Mouse (Mus musculus) CH12.LX (cell line): ENCODE data around the gene S100a10. TPM values are rescaled to one million over a fixed set of nuclear protein-coding genes. Genes with fewer than 3 reads are reported as not detected.

Source experiments
- DNase-seq: peaks from one replicate; pipeline ENCODE4 v3.0.0-alpha.2; 2013; ENCODE audit errors: extremely low read depth
- H3K27ac ChIP-seq: 2 replicates; pipeline ENCODE4 v1.5.1; 2012; ENCODE audit warnings: low read depth, mild to moderate bottlenecking, control low read depth, moderate library complexity; ENCODE audit not compliant: insufficient read depth
- H3K27me3 ChIP-seq: replicated peaks from 2 replicates; pipeline ENCODE3; 2012; ENCODE audit warnings: inconsistent platforms
- H3K36me3 ChIP-seq, 2 experiments: replicated peaks in 1 of 2; 2 replicates each; pipeline versions ENCODE3 to v1.6.1; 2012; ENCODE audit warnings: inconsistent platforms in 1 of 2, low read length in 1 of 2, mild to moderate bottlenecking in 1 of 2, mixed read lengths in 1 of 2, moderate library complexity in 1 of 2; ENCODE audit not compliant: control insufficient read depth in 1 of 2, insufficient read depth in 1 of 2
- H3K4me1 ChIP-seq, 2 experiments: 2 replicates each; pipeline ENCODE4 v1.6.1; 2012; ENCODE audit warnings: inconsistent platforms in 1 of 2, moderate library complexity in 1 of 2; ENCODE audit not compliant: insufficient read depth in 2 of 2, control insufficient read depth in 1 of 2
- H3K4me2 ChIP-seq: 2 replicates; pipeline ENCODE4 v1.6.1; 2012; ENCODE audit warnings: low read depth, mild to moderate bottlenecking, control low read depth; ENCODE audit not compliant: poor library complexity, insufficient read depth, severe bottlenecking
- H3K4me3 ChIP-seq, 3 experiments: fragments of 150-350 bp in 1 of 3; sonication (generic) in 1 of 3; replicated peaks in 1 of 3; 2 replicates each; pipeline versions ENCODE3 to v1.5.1; 2011 to 2012; ENCODE audit warnings: low read depth in 2 of 3, low read length in 2 of 3, mild to moderate bottlenecking in 2 of 3, moderate library complexity in 2 of 3, control low read depth in 1 of 3, improper control_type of control experiment in 1 of 3, inconsistent platforms in 1 of 3, mixed read lengths in 1 of 3; ENCODE audit not compliant: poor library complexity in 1 of 3
- H3K79me2 ChIP-seq: replicated peaks from 2 replicates; pipeline ENCODE4 v1.6.1; 2012; ENCODE audit warnings: mild to moderate bottlenecking, moderate library complexity; ENCODE audit not compliant: control insufficient read depth, poor library complexity, insufficient read depth, severe bottlenecking; ENCODE audit errors: extremely low read depth
- H3K9ac ChIP-seq: 2 replicates; pipeline ENCODE4 v1.6.1; 2012; ENCODE audit warnings: low read depth, mild to moderate bottlenecking, control low read depth, moderate library complexity; ENCODE audit not compliant: insufficient read depth
- H3K9me3 ChIP-seq: replicated peaks from 2 replicates; pipeline ENCODE3; 2012; ENCODE audit warnings: low read length, inconsistent platforms, mixed read lengths
- BHLHE40 ChIP-seq: IDR thresholded peaks from 2 replicates; pipeline ENCODE4 v1.6.1; 2011; ENCODE audit warnings: mild to moderate bottlenecking, low read depth, low read length, improper control_type of control experiment
- CHD2 ChIP-seq: IDR thresholded peaks from 2 replicates; pipeline ENCODE4 v1.6.1; 2011; ENCODE audit warnings: low read length, improper control_type of control experiment
- CTCF ChIP-seq, 2 experiments: IDR thresholded peaks in 1 of 2; conservative IDR thresholded peaks in 1 of 2; 2 replicates each; pipeline ENCODE4 v1.5.1; 2011 to 2012; ENCODE audit warnings: low read depth in 2 of 2, low read length in 2 of 2, improper control_type of control experiment in 1 of 2, inconsistent platforms in 1 of 2, mild to moderate bottlenecking in 1 of 2, moderate library complexity in 1 of 2
- E2F4 ChIP-seq: IDR thresholded peaks from 2 replicates; pipeline ENCODE4 v1.6.1; 2011; ENCODE audit warnings: low read depth, low read length, improper control_type of control experiment; ENCODE audit not compliant: insufficient replicate concordance
- ETS1 ChIP-seq: conservative IDR thresholded peaks from 2 replicates; pipeline ENCODE4 v1.6.1; 2012; ENCODE audit warnings: low read depth, mild to moderate bottlenecking, inconsistent platforms, low read length, improper control_type of control experiment, moderate library complexity
- GABPA ChIP-seq: IDR thresholded peaks from 2 replicates; pipeline ENCODE4 v1.6.1; 2012; ENCODE audit warnings: low read depth, low read length, improper control_type of control experiment, inconsistent platforms; ENCODE audit not compliant: insufficient replicate concordance
- HCFC1 ChIP-seq: IDR thresholded peaks from 2 replicates; pipeline ENCODE4 v1.6.1; 2012; ENCODE audit warnings: low read depth, mild to moderate bottlenecking, inconsistent platforms, low read length, improper control_type of control experiment
- IRF4 ChIP-seq: IDR thresholded peaks from 2 replicates; pipeline ENCODE4 v1.6.1; 2014; ENCODE audit warnings: low read depth, mild to moderate bottlenecking, inconsistent platforms, low read length, improper control_type of control experiment
- JUN ChIP-seq: IDR thresholded peaks from 2 replicates; pipeline ENCODE4 v1.6.1; 2011; ENCODE audit warnings: low read depth, mild to moderate bottlenecking, low read length, improper control_type of control experiment, moderate library complexity; ENCODE audit not compliant: insufficient read depth
- JUND ChIP-seq: conservative IDR thresholded peaks from 2 replicates; pipeline ENCODE4 v1.6.1; 2011; ENCODE audit warnings: low read depth, low read length, improper control_type of control experiment
- KAT2A ChIP-seq: IDR thresholded peaks from 2 replicates; pipeline ENCODE4 v1.6.1; 2012; ENCODE audit warnings: low read length, improper control_type of control experiment, inconsistent platforms; ENCODE audit not compliant: insufficient replicate concordance
- MEF2A ChIP-seq: IDR thresholded peaks from 2 replicates; pipeline ENCODE4 v1.6.1; 2014; ENCODE audit warnings: low read depth, mild to moderate bottlenecking, inconsistent platforms, low read length, improper control_type of control experiment, borderline replicate concordance
- MXI1 ChIP-seq: IDR thresholded peaks from 2 replicates; pipeline ENCODE4 v1.6.1; 2011; ENCODE audit warnings: mild to moderate bottlenecking, low read depth, low read length, improper control_type of control experiment
- MYC ChIP-seq: IDR thresholded peaks from 2 replicates; pipeline ENCODE4 v1.6.1; 2011; ENCODE audit warnings: low read depth, mild to moderate bottlenecking, improper control_type of control experiment, low read length
- POLR2A ChIP-seq: IDR thresholded peaks from 2 replicates; pipeline ENCODE4 v1.6.1; 2011; ENCODE audit warnings: low read depth, mild to moderate bottlenecking, improper control_type of control experiment, low read length
- POLR2AphosphoS2 ChIP-seq: IDR thresholded peaks from 2 replicates; pipeline ENCODE4 v1.6.1; 2011; ENCODE audit warnings: low read depth, low read length, improper control_type of control experiment
- RAD21 ChIP-seq: IDR thresholded peaks from 2 replicates; pipeline ENCODE4 v1.6.1; 2011; ENCODE audit warnings: low read depth, mild to moderate bottlenecking, low read length, improper control_type of control experiment, moderate library complexity
- RCOR1 ChIP-seq: conservative IDR thresholded peaks from 2 replicates; pipeline ENCODE4 v1.6.1; 2012; ENCODE audit warnings: low read depth, mild to moderate bottlenecking, inconsistent platforms, low read length, improper control_type of control experiment
- SIN3A ChIP-seq: IDR thresholded peaks from 2 replicates; pipeline ENCODE4 v1.6.1; 2012; ENCODE audit warnings: low read length, improper control_type of control experiment, inconsistent platforms
- SMC3 ChIP-seq: IDR thresholded peaks from 2 replicates; pipeline ENCODE4 v1.6.1; 2011; ENCODE audit warnings: low read depth, low read length, improper control_type of control experiment
- USF1 ChIP-seq: IDR thresholded peaks from 2 replicates; pipeline ENCODE4 v1.6.1; 2014; ENCODE audit warnings: low read depth, mild to moderate bottlenecking, inconsistent platforms, low read length, improper control_type of control experiment
- ZMIZ1 ChIP-seq: IDR thresholded peaks from 2 replicates; pipeline ENCODE4 v1.6.1; 2012; ENCODE audit warnings: low read depth, mild to moderate bottlenecking, inconsistent platforms, low read length, improper control_type of control experiment
- ZNF384 ChIP-seq: IDR thresholded peaks from 2 replicates; pipeline ENCODE4 v1.6.1; 2012; ENCODE audit warnings: low read depth, low read length, improper control_type of control experiment, inconsistent platforms
- dilution Hi-C: fragments of 300-500 bp; cut with MboI; formaldehyde crosslinking; loops from 2 replicates; pipeline ENCODE4 v1.14.3; 2020; ENCODE audit warnings: low sequenced_read_pairs; ENCODE audit not compliant: extremely low pct_unique_long_range_greater_than_20kb, extremely low pct_ligation_motif_present
- in situ Hi-C: fragments of 300-500 bp; cut with MboI; formaldehyde crosslinking; loops from 3 replicates; pipeline ENCODE4 v1.14.3; 2019; ENCODE audit warnings: low sequenced_read_pairs, low pct_ligation_motif_present, low pct_unique_long_range_greater_than_20kb, mixed read lengths
- polyA plus RNA-seq: library from polyadenylated mRNA; unstranded; fragments of >175 nt; gene quantifications from 2 replicates; pipeline ENCODE4 v1.2.1, GENCODE M21; 2012; ENCODE audit warnings: low read depth; ENCODE audit not compliant: insufficient read length
- total RNA-seq, 2 experiments: library from RNA; depleted of rRNA; stranded (reverse); fragments of 300-350 nt in 1 of 2; fragments of >200 nt in 1 of 2; gene quantifications; 2 replicates each; pipeline ENCODE4 v1.2.3; 2012 to 2014

Gene S100a10
- total and polyA plus RNA-seq, 3 experiments = 213 to 429 (median 352) TPM

DNA sequence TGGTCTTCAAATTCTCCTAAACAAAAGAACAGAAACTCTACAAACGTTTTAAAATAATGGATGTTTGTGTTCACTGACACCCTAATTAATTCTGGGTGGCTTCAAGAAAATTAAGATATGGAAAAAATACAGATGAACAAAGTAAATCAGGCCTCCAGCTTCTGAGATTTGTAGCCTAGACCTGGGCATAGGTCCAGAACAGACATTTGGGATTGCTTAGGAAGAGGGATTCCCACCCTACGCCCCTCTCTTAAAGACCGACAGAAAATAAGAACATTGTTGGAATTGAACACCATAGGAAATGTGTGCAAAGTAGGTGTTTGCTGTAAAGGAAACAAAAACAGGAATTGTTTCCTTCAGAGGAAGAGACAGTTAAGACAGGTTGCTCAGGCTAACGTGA lies 2.6 kb downstream of the S100a10 start:
- Histone ChIP-seq H3K79me2 (peaks cover 56% of the 10 kb centered on the region), H3K4me3 (no peak overlapping the region), H3K36me3 (peaks cover 23 to 46% of the 10 kb centered on the region in 2 experiments), H3K27me3 (no peaks in the 10 kb centered on the region), H3K9me3 (no peaks in the 10 kb centered on the region), H3K27ac (no peak overlapping the region), H3K9ac (peak overlapping the region; percentile 32; the same call in 1 of the 2 replicates), H3K4me2 (peak overlapping the region; percentile 88), H3K4me1 (peaks cover 32 to 85% of the 10 kb centered on the region in 2 experiments)
- in situ Hi-C loops = no loop called here
- dilution Hi-C loops = no loop called here
- no peak for DNase-seq
- TF ChIP-seq KAT2A (no peak), POLR2A (no peak), IRF4 (no peak), MXI1 (no peak), RAD21 (no peak), USF1 (no peak), SMC3 (no peak), JUN (no peak), POLR2AphosphoS2 (no peak), BHLHE40 (no peak)

- Histone ChIP-seq H3K4me3 (no peak overlapping the region), H3K4me1 (peaks cover 30 to 69% of the 10 kb centered on the region in 2 experiments), H3K79me2 (peaks cover 56% of the 10 kb centered on the region), H3K9ac (no peak overlapping the region), H3K36me3 (peaks cover 43 to 70% of the 10 kb centered on the region in 2 experiments), H3K27me3 (no peaks in the 10 kb centered on the region), H3K4me2 (no peak overlapping the region), H3K27ac (no peak overlapping the region), H3K9me3 (no peaks in the 10 kb centered on the region)
- TF ChIP-seq ZMIZ1 = no peak
- TF ChIP-seq IRF4 = no peak
- no peak for TF ChIP-seq ZNF384
- TF ChIP-seq MXI1 = no peak
- TF ChIP-seq HCFC1 = no peak
- TF ChIP-seq E2F4 = no peak
- no peak for TF ChIP-seq BHLHE40
- no peak for TF ChIP-seq ETS1
- TF ChIP-seq MEF2A = no peak
- no peak for TF ChIP-seq SIN3A
- no peak for TF ChIP-seq RCOR1
- no peak for TF ChIP-seq RAD21
- TF ChIP-seq JUND = no peak
- TF ChIP-seq GABPA = no peak
- TF ChIP-seq USF1 = no peak
- TF ChIP-seq CTCF (conservative IDR thresholded peaks at IDR 0.05 in 1 of 2, IDR thresholded peaks at IDR 0.05 in 1 of 2; ENCODE audit: low read depth in 2 of 2, low read length in 2 of 2) = no peak
- no peak for TF ChIP-seq SMC3
- TF ChIP-seq POLR2AphosphoS2 = no peak
- TF ChIP-seq MYC = no peak
- TF ChIP-seq CHD2 = no peak
- dilution Hi-C loops (no loop called here), in situ Hi-C loops (no loop called here)
- DNase-seq = no peak
Observed at GRCm38 (mm10) chr3:93559961-93560360, 5.1 kb downstream of the S100a10 start.
